ENCODE assay signal across 17 mouse cellular contexts in the genomic region with DNA sequence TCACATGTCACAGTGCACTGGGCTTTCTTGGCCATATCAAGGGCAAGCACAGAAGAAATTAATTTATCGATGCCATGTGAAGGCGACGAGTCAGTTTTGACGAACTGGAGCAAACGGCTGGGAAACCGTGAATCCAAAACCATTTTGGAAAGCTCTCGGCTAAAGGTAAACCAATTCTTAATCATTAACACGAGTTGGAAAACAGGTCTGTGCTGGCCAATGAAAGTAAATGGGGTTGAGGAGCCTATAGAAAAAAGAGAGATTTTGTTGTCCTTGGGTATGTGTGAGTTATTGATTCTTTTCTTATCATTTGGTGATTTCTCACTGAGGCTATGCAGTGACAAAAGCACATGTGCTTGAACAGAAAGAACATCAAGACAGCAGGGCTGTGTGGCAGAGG.
"Had no signal": no experiment of that assay in that cellular context is flagged by ENCODE, and none has a peak within 500 bp of the region (broad histone marks: within the 10 kb centered on the region; RNA-seq: fewer than 3 reads in every experiment).

No protein-coding gene starts in this region.

- DNase-seq: liver, embryonic 13.5 days; lung, adult 2 months; lung, postnatal 14 days; lung, postnatal 36 days; midbrain, embryonic 14.5 days; right cerebral cortex, postnatal 14 days; thymus, adult 18-20 months; thymus, postnatal 14 days; thymus, postnatal 36 days had no signal

- H3K27ac ChIP-seq: liver, embryonic 13.5 days; liver, embryonic 15.5 days; lung, embryonic 15.5 days; macrophage; midbrain, embryonic 12.5 days; neural tube, embryonic 12.5 days had no signal

- H3K9me3 ChIP-seq: liver, embryonic 13.5 days; liver, embryonic 15.5 days; lung, embryonic 15.5 days; midbrain, embryonic 12.5 days; neural tube, embryonic 12.5 days had no signal

- H3K4me2 ChIP-seq: liver, embryonic 13.5 days; liver, embryonic 15.5 days; lung, embryonic 15.5 days; midbrain, embryonic 12.5 days; neural tube, embryonic 12.5 days had no signal

- H3K4me3 ChIP-seq: liver, embryonic 13.5 days; liver, embryonic 15.5 days; lung, embryonic 15.5 days; megakaryocyte, embryonic 14.5 days; midbrain, embryonic 12.5 days; neural tube, embryonic 12.5 days had no signal

- H3K9ac ChIP-seq: liver, embryonic 13.5 days; liver, embryonic 15.5 days; lung, embryonic 15.5 days; midbrain, embryonic 12.5 days; neural tube, embryonic 12.5 days had no signal

- ATAC-seq: lung, postnatal 0 days; midbrain, embryonic 16.5 days had no signal

- H3K36me3 ChIP-seq: liver, embryonic 13.5 days; liver, embryonic 15.5 days; lung, embryonic 15.5 days; midbrain, embryonic 12.5 days; neural tube, embryonic 12.5 days had no signal

- H3K27me3 ChIP-seq: liver, embryonic 13.5 days; liver, embryonic 15.5 days; neural tube, embryonic 12.5 days had no signal

- H3K4me1 ChIP-seq: liver, embryonic 13.5 days; liver, embryonic 15.5 days; lung, embryonic 15.5 days; midbrain, embryonic 12.5 days had no signal
